Mouse (Mus musculus) neural tube, embryonic 14.5 days (tissue): ENCODE measurements around the gene Grifin. TPM values are rescaled to one million over a fixed set of nuclear protein-coding genes. Genes with fewer than 3 reads are reported as not detected.

Experiments
- ATAC-seq: fragments of 200-750 bp; cut with Nextera tagmentation; 2 replicates; pipeline ENCODE4 v1.8.0; 2017; ENCODE audit warnings: low read depth, mild to moderate bottlenecking, moderate TSS enrichment, moderate library complexity
- H3K27ac ChIP-seq: fragments of 300-500 bp; sonication (generic); 2 replicates; pipeline ENCODE4 v1.5.1; 2014; ENCODE audit warnings: low read depth, mild to moderate bottlenecking, control low read depth, low read length, moderate library complexity, mixed read lengths
- H3K27me3 ChIP-seq: fragments of 300-500 bp; sonication (generic); 2 replicates; pipeline ENCODE4 v1.6.1; 2014; ENCODE audit warnings: low read length; ENCODE audit not compliant: control insufficient read depth, insufficient read depth
- H3K36me3 ChIP-seq: fragments of 300-500 bp; sonication (generic); 2 replicates; pipeline ENCODE4 v1.6.1; 2014; ENCODE audit warnings: low read length, mixed read lengths; ENCODE audit not compliant: control insufficient read depth, insufficient read depth
- H3K4me1 ChIP-seq: fragments of 300-500 bp; sonication (generic); 2 replicates; pipeline ENCODE4 v1.6.1; 2014; ENCODE audit warnings: low read length; ENCODE audit not compliant: control insufficient read depth, insufficient read depth
- H3K4me2 ChIP-seq: fragments of 300-500 bp; sonication (generic); 2 replicates; pipeline ENCODE4 v1.6.1; 2014; ENCODE audit warnings: mild to moderate bottlenecking, low read depth, low read length, control low read depth
- H3K4me3 ChIP-seq: fragments of 300-500 bp; sonication (generic); 2 replicates; pipeline ENCODE4 v1.5.1; 2014; ENCODE audit warnings: low read depth, low read length, control low read depth, mixed read lengths
- H3K9ac ChIP-seq: fragments of 300-500 bp; sonication (generic); replicated peaks from 2 replicates; pipeline ENCODE4 v1.6.1; 2014; ENCODE audit warnings: low read depth, mild to moderate bottlenecking, control low read depth, low read length, mixed read lengths
- H3K9me3 ChIP-seq: fragments of 300-500 bp; sonication (generic); 2 replicates; pipeline ENCODE4 v1.6.1; 2016; ENCODE audit warnings: low read length; ENCODE audit not compliant: control insufficient read depth
- WGBS: fragments of 180-500 bp; shearing (Covaris S2); extraction: QIAGEN DNeasy Blood & Tissue Kit; methylation state at CpG from one replicate; pipeline ENCODE4 v1.1.7; 2014; 5-methylcytosine and 5-hydroxymethylcytosine counted together
- polyA plus RNA-seq: library from polyadenylated mRNA; unstranded; fragments of >200 nt; fragmentation: Nextera tagmentation; extraction: Ambion mirVana; gene quantifications from 2 replicates; pipeline ENCODE4 v1.2.1, GENCODE M21; 2014

The Grifin gene
- polyA plus RNA-seq, 1 experiment from 2014 or later, result not detected

- Histone ChIP-seq H3K36me3 (no peaks in the 10 kb centered on the region), H3K27ac (no peak overlapping the region), H3K4me3 (no peak overlapping the region), H3K9ac (no peak overlapping the region), H3K9me3 (no peaks in the 10 kb centered on the region), H3K4me2 (no peak overlapping the region), H3K27me3 (no peaks in the 10 kb centered on the region), H3K4me1 (peaks cover 3% of the 10 kb centered on the region; the same call in 1 of the 2 replicates)
- no peak for ATAC-seq
- 93% methylated on average over 5 of the region's 5 CpGs for WGBS
These were observed 2.9 kb upstream of the Grifin start for GRCm38 (mm10) chr5:140567751-140568150.

GRCm38 (mm10) chr5:140567321-140567720 is 2.5 kb upstream of the Grifin start:
- 51% methylated on average over 10 of the region's 11 CpGs for WGBS
- H3K4me1 ChIP-seq, result peaks cover 3% of the 10 kb centered on the region; the same call in 1 of the 2 replicates
- no peak overlapping the region for H3K4me3 ChIP-seq
- no peak for ATAC-seq
- no peaks in the 10 kb centered on the region for H3K27me3 ChIP-seq
- no peak overlapping the region for H3K9ac ChIP-seq
- H3K4me2 ChIP-seq, result no peak overlapping the region
- no peaks in the 10 kb centered on the region for H3K36me3 ChIP-seq
- no peak overlapping the region for H3K27ac ChIP-seq
- no peaks in the 10 kb centered on the region for H3K9me3 ChIP-seq

- Histone ChIP-seq H3K9me3 (no peaks in the 10 kb centered on the region), H3K27me3 (no peaks in the 10 kb centered on the region), H3K27ac (peak overlapping the region; percentile 10; the same call in 1 of the 2 replicates), H3K4me2 (no peak overlapping the region), H3K4me3 (no peak overlapping the region), H3K36me3 (no peaks in the 10 kb centered on the region), H3K4me1 (peaks cover 3% of the 10 kb centered on the region; the same call in 1 of the 2 replicates), H3K9ac (no peak overlapping the region)
- no peak for ATAC-seq
- 80% methylated on average over 4 of the region's 4 CpGs for WGBS
These were observed 1.4 kb upstream of the Grifin start for GRCm38 (mm10) chr5:140566271-140566670.

GRCm38 (mm10) chr5:140565856-140566255 is 985 bp upstream of the Grifin start:
- no peak overlapping the region for H3K9ac ChIP-seq
- H3K9me3 ChIP-seq, result no peaks in the 10 kb centered on the region
- no peak overlapping the region for H3K4me3 ChIP-seq
- WGBS, result 73% methylated on average over 6 of the region's 6 CpGs
- H3K4me2 ChIP-seq, result no peak overlapping the region
- H3K27ac ChIP-seq, result peak overlapping the region; percentile 10; the same call in 1 of the 2 replicates
- no peaks in the 10 kb centered on the region for H3K27me3 ChIP-seq
- H3K36me3 ChIP-seq, result no peaks in the 10 kb centered on the region
- no peak for ATAC-seq
- peaks cover 3% of the 10 kb centered on the region; the same call in 1 of the 2 replicates for H3K4me1 ChIP-seq

- no peaks in the 10 kb centered on the region for H3K9me3 ChIP-seq
- no peak overlapping the region for H3K9ac ChIP-seq
- no peak overlapping the region for H3K4me3 ChIP-seq
- 42% methylated on average over 5 of the region's 5 CpGs for WGBS
- no peaks in the 10 kb centered on the region for H3K27me3 ChIP-seq
- no peak overlapping the region for H3K27ac ChIP-seq
- ATAC-seq, result no peak; the same call in 1 of the 2 replicates
- H3K4me1 ChIP-seq, result peaks cover 3% of the 10 kb centered on the region; the same call in 1 of the 2 replicates
- no peaks in the 10 kb centered on the region for H3K36me3 ChIP-seq
- H3K4me2 ChIP-seq, result no peak overlapping the region
These were observed 580 bp upstream of the Grifin start for GRCm38 (mm10) chr5:140565451-140565850.

GRCm38 (mm10) chr5:140562601-140563000 is 2.3 kb downstream of the Grifin start:
- H3K36me3 ChIP-seq, result no peaks in the 10 kb centered on the region
- H3K9me3 ChIP-seq, result no peaks in the 10 kb centered on the region
- H3K4me3 ChIP-seq, result no peak overlapping the region
- no peak for ATAC-seq
- no peak overlapping the region for H3K27ac ChIP-seq
- H3K4me2 ChIP-seq, result no peak overlapping the region
- WGBS, result 80% methylated on average over 5 of the region's 9 CpGs
- H3K9ac ChIP-seq, result no peak overlapping the region
- H3K27me3 ChIP-seq, result no peaks in the 10 kb centered on the region
- no peaks in the 10 kb centered on the region for H3K4me1 ChIP-seq

GRCm38 (mm10) chr5:140556859-140557258 is 8.0 kb downstream of the Grifin start:
- no peaks in the 10 kb centered on the region for H3K27me3 ChIP-seq
- H3K4me2 ChIP-seq, result no peak overlapping the region
- H3K27ac ChIP-seq, result no peak overlapping the region
- H3K9me3 ChIP-seq, result no peaks in the 10 kb centered on the region
- no peaks in the 10 kb centered on the region for H3K4me1 ChIP-seq
- no peak overlapping the region for H3K4me3 ChIP-seq
- WGBS, result 21% methylated on average over 3 of the region's 3 CpGs
- no peaks in the 10 kb centered on the region for H3K36me3 ChIP-seq
- H3K9ac ChIP-seq, result no peak overlapping the region
- ATAC-seq, result no peak

- H3K9me3 ChIP-seq, result no peaks in the 10 kb centered on the region
- 91% methylated on average over 7 of the region's 7 CpGs for WGBS
- H3K4me3 ChIP-seq, result no peak overlapping the region
- no peak overlapping the region for H3K4me2 ChIP-seq
- H3K27ac ChIP-seq, result no peak overlapping the region
- no peak for ATAC-seq
- H3K36me3 ChIP-seq, result no peaks in the 10 kb centered on the region
- no peak overlapping the region for H3K9ac ChIP-seq
- H3K27me3 ChIP-seq, result no peaks in the 10 kb centered on the region
- H3K4me1 ChIP-seq, result no peaks in the 10 kb centered on the region
These were observed 11.2 kb downstream of the Grifin start for GRCm38 (mm10) chr5:140553719-140554118.

GRCm38 (mm10) chr5:140549306-140550047 is 15.4 kb downstream of the Grifin start:
- ATAC-seq, result peak; percentile 93
- no peaks in the 10 kb centered on the region for H3K36me3 ChIP-seq
- no peaks in the 10 kb centered on the region for H3K9me3 ChIP-seq
- peak overlapping the region; percentile 30; the same call in 1 of the 2 replicates for H3K4me2 ChIP-seq
- H3K9ac ChIP-seq, result no peak overlapping the region
- H3K4me3 ChIP-seq, result no peak overlapping the region
- no peaks in the 10 kb centered on the region for H3K27me3 ChIP-seq
- 17% methylated on average over 17 of the region's 17 CpGs for WGBS
- no peaks in the 10 kb centered on the region for H3K4me1 ChIP-seq
- peak overlapping the region; percentile 55; the same call in 1 of the 2 replicates for H3K27ac ChIP-seq
